Mouse (Mus musculus) limb, embryonic 14.5 days (tissue): Measurements from ENCODE around the gene Hspb8. TPM values are rescaled to one million over a fixed set of nuclear protein-coding genes. Genes with fewer than 3 reads are reported as not detected.
A peak's percentile ranks its signal among the peaks of the same experiment; 100 is the strongest.

Experiments
- ATAC-seq: fragments of 200-750 bp; cut with Nextera tagmentation; 2 replicates; pipeline ENCODE4 v1.8.0; 2017; ENCODE audit warnings: low read depth, moderate number of reproducible peaks, moderate TSS enrichment; ENCODE audit not compliant: low FRiP score
- DNase-seq: peaks from one replicate; pipeline ENCODE4 v3.0.0-alpha.2; 2015; ENCODE audit warnings: low spot score
- H3K27ac ChIP-seq: fragments of 300-500 bp; sonication (generic); replicated peaks from 2 replicates; pipeline ENCODE4 v1.5.1; 2014; ENCODE audit warnings: low read depth, mild to moderate bottlenecking, low read length, moderate library complexity, mixed read lengths
- H3K27me3 ChIP-seq: fragments of 300-500 bp; sonication (generic); 2 replicates; pipeline ENCODE4 v1.6.1; 2014; ENCODE audit warnings: low read length, mixed read lengths; ENCODE audit not compliant: control insufficient read depth, insufficient read depth
- H3K36me3 ChIP-seq: fragments of 300-500 bp; sonication (generic); 2 replicates; pipeline ENCODE4 v1.6.1; 2014; ENCODE audit warnings: mild to moderate bottlenecking, low read length, moderate library complexity, mixed read lengths; ENCODE audit not compliant: control insufficient read depth, insufficient read depth
- H3K4me1 ChIP-seq: fragments of 300-500 bp; sonication (generic); 2 replicates; pipeline ENCODE4 v1.6.1; 2014; ENCODE audit warnings: antibody characterized with exemption, low read length, mixed read lengths; ENCODE audit not compliant: control insufficient read depth, insufficient read depth
- H3K4me2 ChIP-seq: fragments of 300-500 bp; sonication (generic); replicated peaks from 2 replicates; pipeline ENCODE4 v1.6.1; 2014; ENCODE audit warnings: low read depth, mild to moderate bottlenecking, low read length, moderate library complexity; ENCODE audit not compliant: severe bottlenecking
- H3K4me3 ChIP-seq: fragments of 300-500 bp; sonication (generic); replicated peaks from 2 replicates; pipeline ENCODE4 v1.5.1; 2014; ENCODE audit warnings: low read length
- H3K9ac ChIP-seq: fragments of 300-500 bp; sonication (generic); 2 replicates; pipeline ENCODE4 v1.6.1; 2014; ENCODE audit warnings: mild to moderate bottlenecking, low read depth, low read length, moderate library complexity; ENCODE audit not compliant: severe bottlenecking
- H3K9me3 ChIP-seq: fragments of 300-500 bp; sonication (generic); 2 replicates; pipeline ENCODE4 v1.6.1; 2016; ENCODE audit warnings: low read length; ENCODE audit not compliant: control insufficient read depth
- POLR2A ChIP-seq: fragments of 200-500 bp; IDR thresholded peaks from 2 replicates; pipeline ENCODE4 v1.8.0; 2012; ENCODE audit warnings: inconsistent platforms, mild to moderate bottlenecking, moderate library complexity, borderline replicate concordance; ENCODE audit not compliant: insufficient read depth, insufficient read length; ENCODE audit errors: extremely low read depth
- WGBS: fragments of 180-500 bp; shearing (Covaris S2); extraction: QIAGEN DNeasy Blood & Tissue Kit; methylation state at CpG from one replicate; pipeline ENCODE4 v1.1.7; 2014; 5-methylcytosine and 5-hydroxymethylcytosine counted together
- polyA plus RNA-seq, 2 experiments: library from polyadenylated mRNA; depleted of rRNA in 1 of 2; stranded (reverse) in 1 of 2; unstranded in 1 of 2; fragments of >200 nt; fragmentation: Nextera tagmentation in 1 of 2; extraction: Ambion mirVana in 1 of 2; gene quantifications; 2 replicates each; pipeline versions ENCODE4 v1.2.1 to v1.2.3; 2012 to 2014

Gene Hspb8
- polyA plus RNA-seq (2012; rRNA removed) (25.3 and 25.6 TPM in 2 replicates), polyA plus RNA-seq (2014; fragmentation: Nextera tagmentation; extraction: Ambion mirVana) (16.0 and 19.7 TPM in 2 replicates)

DNA sequence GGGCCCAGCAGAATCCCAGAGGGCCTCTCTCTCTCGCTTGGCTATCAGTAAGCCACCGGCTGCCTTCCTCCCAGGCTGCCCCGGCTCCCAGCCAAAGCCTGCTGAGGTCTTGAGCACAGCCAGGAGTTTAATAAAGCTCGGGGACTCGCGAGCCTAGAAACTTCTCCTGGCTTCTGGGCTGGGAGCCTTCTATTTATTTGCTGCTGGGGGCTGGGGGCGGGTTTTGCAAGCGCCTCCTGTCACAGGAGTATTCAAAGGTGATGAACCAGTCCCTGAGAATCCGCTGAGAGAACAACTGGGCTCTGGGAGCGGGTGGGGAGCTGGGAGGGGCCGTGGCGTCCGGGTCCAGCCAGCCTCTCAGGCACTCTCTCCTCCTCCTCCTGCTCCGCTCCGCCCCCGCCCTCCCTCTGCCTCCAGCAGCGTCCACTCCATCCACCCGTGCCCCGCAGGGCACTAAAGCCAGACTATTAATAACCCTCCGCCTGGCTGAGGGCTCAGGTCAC, at the start of gene Hspb8:
Gene Hspb8 (minus strand): TSS at position 166 of the 503 bp plus-strand sequence.
- peaks cover 34% of the 10 kb centered on the region for H3K4me1 ChIP-seq
- H3K4me3 ChIP-seq, result peak within 1 kb of the TSS; percentile 35
- H3K9me3 ChIP-seq, result no peaks in the 10 kb centered on the region
- H3K27me3 ChIP-seq, result no peaks in the 10 kb centered on the region
- H3K4me2 ChIP-seq, result peak within 1 kb of the TSS; percentile 59
- 0% methylated on average over 14 of the region's 20 CpGs for WGBS
- no peak for TF ChIP-seq POLR2A
- H3K36me3 ChIP-seq, result no peaks in the 10 kb centered on the region
- peak within 1 kb of the TSS; percentile 28 for H3K27ac ChIP-seq
- DNase-seq (peak; percentile 72), ATAC-seq (peak; percentile 84)
- H3K9ac ChIP-seq, result peak within 1 kb of the TSS; percentile 43

DNA sequence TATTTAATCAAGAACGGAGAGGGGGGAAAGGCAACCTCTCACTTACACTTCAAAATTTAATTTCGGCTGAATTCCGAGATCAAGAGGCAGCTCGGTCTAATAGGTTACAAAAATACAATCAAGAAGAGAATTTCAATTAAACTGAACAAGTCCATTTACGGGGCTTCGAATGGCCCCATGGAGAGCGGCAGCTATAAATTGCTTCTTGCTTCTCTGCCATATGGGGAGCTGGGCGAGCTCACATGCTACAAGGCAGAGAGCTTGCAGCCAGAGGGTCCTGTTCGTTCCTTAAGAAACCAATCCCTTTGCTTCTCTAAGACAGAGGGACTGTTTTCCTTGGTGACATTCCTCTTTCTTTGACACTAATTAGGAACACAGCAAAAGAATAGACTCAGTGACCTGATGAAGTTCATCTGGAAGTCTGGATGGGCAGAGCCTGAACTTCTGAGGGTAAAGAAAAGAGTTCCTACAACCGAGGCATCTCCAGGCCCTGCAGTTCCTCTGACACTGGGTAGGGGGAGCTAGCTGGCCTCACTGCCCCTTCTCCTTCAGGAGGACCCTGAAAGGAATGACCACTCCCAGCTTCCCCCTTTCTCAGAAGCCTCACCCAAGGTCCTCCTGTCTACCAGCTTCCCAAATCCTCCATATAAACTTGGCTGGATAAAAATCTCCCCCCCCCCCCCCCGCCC, 38.8 kb upstream of the Hspb8 start:
- peak; percentile 38 for DNase-seq
- TF ChIP-seq POLR2A, result no peak
- Histone ChIP-seq H3K4me3 (no peak overlapping the region), H3K27ac (no peak overlapping the region), H3K4me1 (peaks cover 11% of the 10 kb centered on the region), H3K4me2 (no peak overlapping the region), H3K9me3 (peaks cover 10% of the 10 kb centered on the region), H3K9ac (no peak overlapping the region), H3K27me3 (no peaks in the 10 kb centered on the region), H3K36me3 (no peaks in the 10 kb centered on the region)
- 23% methylated on average over 11 of the region's 11 CpGs for WGBS
- ATAC-seq, result peak; percentile 62

DNA sequence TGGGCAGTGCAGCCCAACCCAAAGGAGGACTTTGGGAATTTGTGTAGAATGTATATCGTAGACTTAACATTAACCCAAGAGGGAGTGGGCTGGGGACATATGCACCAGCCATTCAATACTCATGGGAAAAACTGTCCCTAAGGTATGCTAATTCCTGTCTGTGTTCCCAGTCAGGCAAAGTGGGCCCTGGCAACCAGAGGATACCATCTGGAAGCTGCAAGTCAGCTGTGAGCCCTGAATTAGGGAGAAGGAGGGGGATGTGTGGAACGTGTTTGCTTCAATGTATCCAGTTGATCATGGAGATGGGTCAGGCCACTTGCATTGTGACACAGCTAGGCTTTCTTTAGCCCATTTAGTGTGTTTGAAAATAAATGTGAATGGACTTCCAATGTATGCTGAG, 37.3 kb upstream of the Hspb8 start:
- no peak for TF ChIP-seq POLR2A
- no peak overlapping the region for H3K4me3 ChIP-seq
- no peak overlapping the region for H3K9ac ChIP-seq
- no peaks in the 10 kb centered on the region for H3K36me3 ChIP-seq
- no peak for ATAC-seq
- H3K27ac ChIP-seq, result no peak overlapping the region
- peaks cover 3% of the 10 kb centered on the region; the same call in 1 of the 2 replicates for H3K9me3 ChIP-seq
- WGBS, result 52% methylated on average over 2 of the region's 2 CpGs
- H3K27me3 ChIP-seq, result no peaks in the 10 kb centered on the region
- no peak for DNase-seq
- H3K4me1 ChIP-seq, result peaks cover 11% of the 10 kb centered on the region
- H3K4me2 ChIP-seq, result no peak overlapping the region

DNA sequence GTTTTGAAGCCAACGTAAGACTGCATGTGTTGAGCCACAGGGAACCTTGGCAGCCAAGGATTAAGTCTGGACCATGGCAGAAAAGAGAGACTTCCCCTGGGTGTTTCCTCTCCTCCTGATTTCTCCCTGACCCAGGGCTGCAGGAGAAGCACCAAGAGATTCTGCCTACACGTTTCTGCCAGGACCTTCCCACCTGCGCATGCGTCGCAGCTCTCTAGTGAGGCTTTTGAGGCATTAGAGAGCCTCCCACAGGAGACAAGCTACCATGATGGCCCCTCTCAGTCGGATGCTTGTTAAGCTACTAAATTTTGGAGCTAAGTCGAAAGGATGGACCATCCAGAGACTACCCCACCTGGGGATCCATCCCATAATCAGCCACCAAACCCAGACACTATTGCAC, 35.1 kb upstream of the Hspb8 start:
- ATAC-seq (no peak), DNase-seq (no peak)
- Histone ChIP-seq H3K4me2 (no peak overlapping the region), H3K27ac (no peak overlapping the region), H3K4me1 (peaks cover 14% of the 10 kb centered on the region), H3K36me3 (no peaks in the 10 kb centered on the region), H3K4me3 (no peak overlapping the region), H3K9ac (no peak overlapping the region), H3K9me3 (no peaks in the 10 kb centered on the region), H3K27me3 (no peaks in the 10 kb centered on the region)
- 73% methylated on average over 7 of the region's 7 CpGs for WGBS
- no peak for TF ChIP-seq POLR2A

DNA sequence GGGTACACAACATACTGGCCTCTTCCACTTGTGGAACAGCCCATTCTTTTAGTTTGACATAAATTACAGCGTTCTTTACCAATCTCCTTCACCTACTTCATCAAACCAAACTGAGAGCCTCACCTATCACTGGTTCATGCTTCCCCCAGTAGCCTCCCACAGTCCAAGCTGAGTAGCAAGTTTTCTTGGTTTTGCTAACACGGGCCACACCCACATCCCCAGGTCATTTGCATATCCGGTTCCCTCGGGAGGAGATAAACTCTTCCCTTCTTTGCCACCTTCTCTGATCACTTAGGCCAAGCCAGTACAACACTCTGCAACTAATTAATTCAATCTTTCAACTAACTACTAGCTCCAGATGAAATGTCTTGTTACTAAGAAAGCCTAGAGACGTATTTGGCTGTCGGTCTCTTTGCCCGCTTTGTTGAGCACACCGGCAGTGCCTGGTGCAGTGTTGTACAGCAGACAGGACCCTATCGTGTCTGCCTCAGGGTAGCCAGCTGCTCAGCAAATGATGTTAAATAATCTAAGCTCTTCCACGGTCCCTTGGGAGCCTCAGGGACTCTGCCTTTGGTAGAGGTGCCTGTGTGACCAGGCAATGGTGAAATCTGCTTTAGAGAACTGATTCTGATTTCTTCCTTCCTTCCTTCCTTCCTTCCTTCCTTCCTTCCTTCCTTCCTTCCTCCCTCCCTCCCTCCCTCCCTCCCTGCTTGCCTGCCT, 34.3 kb upstream of the Hspb8 start:
- 26% methylated on average over 10 of the region's 10 CpGs for WGBS
- H3K4me1 ChIP-seq, result peaks cover 14% of the 10 kb centered on the region
- no peak for DNase-seq

More for the DNA sequence above, 34.3 kb upstream of the Hspb8 start:
- Histone ChIP-seq H3K27ac (no peak overlapping the region), H3K9ac (no peak overlapping the region), H3K36me3 (no peaks in the 10 kb centered on the region), H3K9me3 (no peaks in the 10 kb centered on the region), H3K4me2 (no peak overlapping the region), H3K4me3 (no peak overlapping the region), H3K27me3 (no peaks in the 10 kb centered on the region)
- ATAC-seq, result no peak
- no peak for TF ChIP-seq POLR2A
